In the genomic region with DNA sequence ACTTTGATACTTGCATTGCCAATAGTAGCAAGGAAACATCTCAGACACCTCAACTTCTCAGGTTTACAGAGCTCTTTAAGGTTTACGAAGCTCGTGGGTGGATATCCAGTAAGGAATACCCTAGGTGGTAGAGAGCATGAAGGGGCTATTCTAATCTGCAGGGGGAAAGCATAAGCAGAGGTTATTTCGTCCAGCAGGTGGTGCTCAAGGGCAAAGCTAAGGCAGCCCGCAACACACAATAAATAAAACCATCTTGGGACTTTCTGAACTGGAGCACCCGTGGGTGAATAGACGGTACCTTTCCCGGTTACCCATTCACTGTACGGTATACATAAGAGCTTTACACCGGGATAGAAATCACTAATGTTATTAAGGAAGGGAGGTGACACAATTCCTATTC, we compare ENCODE assay signal across 7 mouse cellular contexts.
DNase-seq lines count a peak whose midpoint lies in the region; ATAC-seq and TF ChIP-seq lines count a peak whose summit lies in the region.

No protein-coding gene starts in this region.

- peak; percentile 10 for DNase-seq in adrenal gland, adult 8-10 months
- DNase-seq in embryo, embryonic 11 days: peak; percentile 80
- peak; percentile 23 to 50 for DNase-seq in heart, adult 9 months (ENCODE audit: low spot score in 2 of 2)
- DNase-seq in kidney, adult 8-10 months: peak; percentile 37 to 78
- DNase-seq in limb, embryonic 11.5 days (ENCODE audit: low spot score): peak; percentile 84
- DNase-seq in spleen, adult 2 months (ENCODE audit: low read depth in 1 of 2, low spot score in 2 of 2): peak; percentile 33 to 65

- H3K4me3 ChIP-seq in limb, embryonic 11.5 days (ENCODE audit: low read depth, low read length): no peak overlapping the region
- no peak overlapping the region for H3K4me3 ChIP-seq in midbrain, embryonic 15.5 days
- no peak overlapping the region for H3K4me3 ChIP-seq in spleen, adult 2 months (ENCODE audit: extremely low read depth, insufficient read depth, insufficient read length)

- WGBS in limb, embryonic 11.5 days: 27% methylated on average over 9 of the region's 9 CpGs
- WGBS in midbrain, embryonic 15.5 days: 20% methylated on average over 9 of the region's 9 CpGs
- 12% methylated on average over 9 of the region's 9 CpGs for WGBS in spleen, adult 2 months

- no peak overlapping the region for H3K4me2 ChIP-seq in limb, embryonic 11.5 days (ENCODE audit: low read depth, severe bottlenecking)
- H3K4me2 ChIP-seq in midbrain, embryonic 15.5 days: no peak overlapping the region

- no peak overlapping the region for H3K27ac ChIP-seq in limb, embryonic 11.5 days (replicated peaks; ENCODE audit: low read depth, low read length)
- H3K27ac ChIP-seq in midbrain, embryonic 15.5 days: no peak overlapping the region
- no peak overlapping the region for H3K27ac ChIP-seq in spleen, adult 2 months (ENCODE audit: insufficient read depth, low read length)

- H3K9me3 ChIP-seq in limb, embryonic 11.5 days (ENCODE audit: control insufficient read depth, low read length): no peaks in the 10 kb centered on the region
- H3K9me3 ChIP-seq in midbrain, embryonic 15.5 days: no peaks in the 10 kb centered on the region

- H3K9ac ChIP-seq in limb, embryonic 11.5 days (ENCODE audit: low read length): no peak overlapping the region
- H3K9ac ChIP-seq in midbrain, embryonic 15.5 days: no peak overlapping the region

- H3K4me1 ChIP-seq in limb, embryonic 11.5 days (ENCODE audit: control insufficient read depth, insufficient read depth, low read length): no peaks in the 10 kb centered on the region
- H3K4me1 ChIP-seq in midbrain, embryonic 15.5 days: no peaks in the 10 kb centered on the region
- H3K4me1 ChIP-seq in spleen, adult 2 months (ENCODE audit: control insufficient read depth, insufficient read depth, insufficient read length): no peaks in the 10 kb centered on the region

- no peak for TF ChIP-seq POLR2A in spleen, adult 2 months (IDR thresholded peaks at IDR 0.05; ENCODE audit: low read depth, low read length)

- no peak for ATAC-seq in limb, embryonic 11.5 days (ENCODE audit: insufficient number of reproducible peaks, low FRiP score, low TSS enrichment, low read depth)
- ATAC-seq in midbrain, embryonic 15.5 days (replicated peaks): peak; percentile 78

- TF ChIP-seq CTCF in spleen, adult 2 months (IDR thresholded peaks at IDR 0.05; ENCODE audit: extremely low read depth, insufficient read depth, insufficient read length, insufficient replicate concordance): peak; percentile 76; the same call in 1 of the 2 replicates

- H3K36me3 ChIP-seq in limb, embryonic 11.5 days (ENCODE audit: control insufficient read depth, insufficient read depth, low read length): no peaks in the 10 kb centered on the region
- H3K36me3 ChIP-seq in midbrain, embryonic 15.5 days (replicated peaks): no peaks in the 10 kb centered on the region
- H3K36me3 ChIP-seq in spleen, adult 2 months (ENCODE audit: control insufficient read depth, insufficient read depth, low read length): no peaks in the 10 kb centered on the region

- H3K27me3 ChIP-seq in limb, embryonic 11.5 days (ENCODE audit: control insufficient read depth, insufficient read depth, low read length): no peaks in the 10 kb centered on the region
- H3K27me3 ChIP-seq in midbrain, embryonic 15.5 days (replicated peaks): no peaks in the 10 kb centered on the region
- H3K27me3 ChIP-seq in spleen, adult 2 months (ENCODE audit: control insufficient read depth, insufficient read depth, low read length): no peaks in the 10 kb centered on the region

Comparison
In these comparisons a context has a peak if more than half of its experiments do, and no peak if none do; other contexts are left out.
1. DNase-seq: peak in every context shown above with its lines; median percentile 84 in limb, embryonic 11.5 days; 80 in embryo, embryonic 11 days; 58 in kidney, adult 8-10 months; 49 in spleen, adult 2 months; 36 in heart, adult 9 months; 10 in adrenal gland, adult 8-10 months.